Mouse (Mus musculus) limb, embryonic 12.5 days (tissue): ENCODE measurements at regions not wholly inside any gene's neighbourhood (a gene's known extent, or its start where the extent isn't known, plus 50 kb on each side); places are given as distances from the start of the nearest gene placed in this dataset.

Source experiments
- ATAC-seq: fragments of 200-750 bp; cut with Nextera tagmentation; 2 replicates; pipeline ENCODE4 v1.8.0; 2017; ENCODE audit warnings: low read depth, moderate TSS enrichment; ENCODE audit not compliant: insufficient number of reproducible peaks, insufficient read depth, low FRiP score, low TSS enrichment
- H3K27ac ChIP-seq: fragments of 300-500 bp; sonication (generic); 2 replicates; pipeline ENCODE4 v1.5.1; 2016; ENCODE audit warnings: mild to moderate bottlenecking, moderate library complexity
- H3K27me3 ChIP-seq: fragments of 300-500 bp; sonication (generic); 2 replicates; pipeline ENCODE4 v1.6.1; 2016; ENCODE audit warnings: mild to moderate bottlenecking, moderate library complexity
- H3K36me3 ChIP-seq: fragments of 300-500 bp; sonication (generic); 2 replicates; pipeline ENCODE4 v1.6.1; 2016; ENCODE audit warnings: mild to moderate bottlenecking, moderate library complexity
- H3K4me1 ChIP-seq: fragments of 300-500 bp; sonication (generic); replicated peaks from 2 replicates; pipeline ENCODE4 v1.6.1; 2016
- H3K4me2 ChIP-seq: fragments of 300-500 bp; sonication (generic); 2 replicates; pipeline ENCODE4 v1.6.1; 2016; ENCODE audit warnings: mild to moderate bottlenecking, moderate library complexity
- H3K4me3 ChIP-seq: fragments of 300-500 bp; sonication (generic); replicated peaks from 2 replicates; pipeline ENCODE4 v1.5.1; 2016; ENCODE audit warnings: mild to moderate bottlenecking
- H3K9ac ChIP-seq: fragments of 300-500 bp; sonication (generic); replicated peaks from 2 replicates; pipeline ENCODE4 v1.6.1; 2016; ENCODE audit warnings: mild to moderate bottlenecking, moderate library complexity
- H3K9me3 ChIP-seq: fragments of 300-500 bp; sonication (generic); 2 replicates; pipeline ENCODE4 v1.6.1; 2016; ENCODE audit warnings: mild to moderate bottlenecking, moderate library complexity
- WGBS: fragments of 180-500 bp; shearing (Covaris S2); methylation state at CpG from one replicate; pipeline ENCODE4 v1.1.7; 2016; 5-methylcytosine and 5-hydroxymethylcytosine counted together

DNA sequence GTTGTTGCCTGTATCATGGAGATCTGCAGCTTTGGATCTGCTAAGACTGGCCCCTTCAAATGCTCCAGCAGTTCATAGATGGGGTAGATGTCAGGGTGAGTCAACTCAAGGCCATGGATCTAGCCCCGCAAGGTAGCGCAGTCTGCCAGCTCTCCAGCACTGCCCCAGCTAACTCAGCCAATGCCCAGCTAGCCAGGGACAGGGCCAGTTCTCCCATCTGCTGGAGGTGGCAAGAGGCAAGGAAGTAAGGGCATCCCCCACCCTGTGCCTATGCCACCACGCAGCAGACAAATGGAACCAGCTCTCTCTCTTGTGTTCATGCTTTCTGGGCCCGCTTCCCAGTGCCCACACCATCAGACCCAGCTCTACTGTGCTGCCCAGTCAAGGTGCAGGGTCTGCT, 102.5 kb downstream of the Foxb1 start:
- H3K4me2 ChIP-seq = no peak overlapping the region
- no peak for ATAC-seq
- no peaks in the 10 kb centered on the region; the same call in 1 of the 2 replicates for H3K4me1 ChIP-seq
- H3K9me3 ChIP-seq = no peaks in the 10 kb centered on the region
- H3K27ac ChIP-seq = no peak overlapping the region
- H3K4me3 ChIP-seq = no peak overlapping the region
- peaks cover 5% of the 10 kb centered on the region for H3K27me3 ChIP-seq
- H3K9ac ChIP-seq = no peak overlapping the region
- H3K36me3 ChIP-seq = no peaks in the 10 kb centered on the region
- 91% methylated on average over 4 of the region's 4 CpGs for WGBS

DNA sequence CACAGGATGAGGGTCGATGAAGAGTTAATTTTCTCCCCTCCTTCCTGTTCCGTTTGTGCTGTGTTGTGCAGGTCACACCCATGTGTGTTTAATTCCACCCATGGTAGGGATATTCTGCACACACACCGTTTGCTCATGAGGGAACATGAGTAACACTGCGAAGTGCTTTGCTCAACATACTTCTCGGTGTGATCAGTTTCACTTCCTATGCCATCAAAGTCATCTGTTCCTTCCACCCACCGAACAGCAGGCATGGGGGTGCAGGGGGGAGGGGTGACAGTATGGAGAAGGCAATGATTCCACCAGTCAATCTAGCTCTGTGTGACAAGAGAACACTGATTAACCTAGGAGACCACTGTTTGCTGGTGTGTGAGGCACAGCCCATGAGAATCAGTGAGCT, 104.7 kb downstream of the Foxb1 start:
- no peak for ATAC-seq
- no peaks in the 10 kb centered on the region for H3K36me3 ChIP-seq
- no peak overlapping the region for H3K27ac ChIP-seq
- H3K27me3 ChIP-seq = no peaks in the 10 kb centered on the region
- no peak overlapping the region for H3K9ac ChIP-seq
- no peak overlapping the region for H3K4me3 ChIP-seq
- no peak overlapping the region for H3K4me2 ChIP-seq
- no peaks in the 10 kb centered on the region for H3K9me3 ChIP-seq
- WGBS = 70% methylated on average over 6 of the region's 6 CpGs
- no peaks in the 10 kb centered on the region; the same call in 1 of the 2 replicates for H3K4me1 ChIP-seq

DNA sequence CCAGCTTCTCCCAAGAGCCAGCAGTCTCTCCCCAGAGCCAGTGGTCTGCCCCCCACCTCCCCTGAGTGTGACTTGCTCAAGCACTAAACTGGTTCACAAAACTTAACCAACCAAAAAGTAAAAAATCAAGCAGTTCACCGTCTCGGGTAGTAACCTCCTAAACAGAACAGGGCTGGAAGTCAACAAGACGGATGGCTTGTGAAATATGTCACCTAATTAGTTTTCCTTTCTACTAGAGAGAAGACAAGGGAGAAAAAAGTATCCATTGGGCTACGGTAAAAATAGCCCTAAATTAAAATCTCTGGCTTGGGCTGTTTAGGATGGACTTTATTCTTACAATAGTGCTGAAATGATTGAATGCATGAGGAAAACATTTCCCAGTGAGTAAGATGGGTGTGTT, 108.6 kb downstream of the Foxb1 start:
- H3K4me3 ChIP-seq = no peak overlapping the region
- no peak overlapping the region for H3K9ac ChIP-seq
- no peak overlapping the region for H3K27ac ChIP-seq
- H3K4me2 ChIP-seq = peak overlapping the region; percentile 7; the same call in 1 of the 2 replicates
- H3K4me1 ChIP-seq = no peaks in the 10 kb centered on the region
- H3K9me3 ChIP-seq = no peaks in the 10 kb centered on the region
- ATAC-seq = no peak
- H3K27me3 ChIP-seq = no peaks in the 10 kb centered on the region
- WGBS = 26% methylated on average over 4 of the region's 4 CpGs
- H3K36me3 ChIP-seq = no peaks in the 10 kb centered on the region

DNA sequence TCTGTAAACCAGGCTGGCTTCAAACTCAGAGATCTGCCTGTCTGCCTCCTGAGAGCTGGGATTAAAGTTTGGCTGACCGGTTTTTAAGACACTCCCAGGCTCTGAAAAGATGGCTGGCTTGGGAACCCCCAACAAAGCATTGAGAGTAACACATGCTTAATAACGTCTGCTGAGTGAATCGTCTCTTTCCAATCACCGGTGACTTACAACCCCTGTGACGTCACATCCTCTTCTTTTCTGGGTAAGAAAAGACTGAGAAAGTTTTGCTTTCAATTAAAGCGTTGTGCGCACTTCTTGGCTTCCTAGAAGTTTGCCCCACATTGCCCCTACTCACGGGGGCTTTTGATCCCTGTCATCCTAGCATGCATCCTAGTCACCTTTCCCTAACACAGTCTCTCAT, 109.1 kb downstream of the Foxb1 start:
- Histone ChIP-seq H3K4me1 (no peaks in the 10 kb centered on the region), H3K9ac (no peak overlapping the region), H3K4me3 (no peak overlapping the region), H3K36me3 (no peaks in the 10 kb centered on the region), H3K9me3 (no peaks in the 10 kb centered on the region), H3K4me2 (peak overlapping the region; percentile 7; the same call in 1 of the 2 replicates), H3K27ac (no peak overlapping the region), H3K27me3 (no peaks in the 10 kb centered on the region)
- ATAC-seq = no peak
- 38% methylated on average over 8 of the region's 8 CpGs for WGBS

DNA sequence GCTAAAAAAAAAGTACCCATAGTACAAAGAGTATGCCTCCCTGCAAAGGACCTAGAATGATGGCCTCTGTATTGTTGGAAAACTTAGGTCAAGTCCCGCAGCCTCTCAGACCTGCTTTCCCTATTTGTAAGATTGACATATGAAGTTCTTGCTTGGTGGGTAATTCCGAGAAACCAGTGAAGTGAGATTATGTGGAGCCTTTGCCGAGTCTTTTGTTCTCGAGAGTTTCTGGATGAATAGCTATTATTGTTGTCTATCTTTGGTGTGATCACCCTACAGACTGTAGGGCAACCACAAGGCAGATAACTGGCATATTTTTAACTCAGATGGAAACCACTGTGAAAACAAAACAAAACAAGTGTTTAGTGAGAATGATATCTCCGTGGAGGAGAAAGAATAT, 118.1 kb downstream of the Foxb1 start:
- no peak overlapping the region for H3K4me2 ChIP-seq
- no peaks in the 10 kb centered on the region for H3K4me1 ChIP-seq
- no peak overlapping the region for H3K4me3 ChIP-seq
- H3K27ac ChIP-seq = no peak overlapping the region
- no peaks in the 10 kb centered on the region for H3K27me3 ChIP-seq
- no peak overlapping the region for H3K9ac ChIP-seq
- H3K36me3 ChIP-seq = no peaks in the 10 kb centered on the region
- no peaks in the 10 kb centered on the region for H3K9me3 ChIP-seq
- ATAC-seq = no peak
- 89% methylated on average over 5 of the region's 5 CpGs for WGBS

DNA sequence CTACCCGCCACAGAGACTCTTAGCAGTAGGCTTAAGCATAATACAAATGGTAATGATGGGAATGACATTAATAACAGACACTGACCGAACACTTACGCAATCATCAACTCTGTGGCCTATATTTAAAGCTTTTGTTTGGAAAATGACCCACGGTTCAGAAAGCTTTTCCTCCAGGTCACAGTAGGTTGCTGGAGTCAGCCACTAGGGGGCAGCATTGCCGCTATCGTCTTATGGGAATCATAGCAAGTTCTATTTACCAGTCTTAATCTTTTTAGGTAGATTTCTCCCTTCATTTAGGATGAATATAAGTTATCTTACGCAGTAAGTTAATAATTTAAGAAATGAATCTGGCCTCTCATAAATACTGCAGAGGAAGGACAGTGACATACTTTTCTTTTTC, 137.4 kb downstream of the Foxb1 start:
- no peak overlapping the region for H3K4me3 ChIP-seq
- ATAC-seq = no peak
- H3K9ac ChIP-seq = no peak overlapping the region
- no peak overlapping the region for H3K27ac ChIP-seq
- no peaks in the 10 kb centered on the region for H3K27me3 ChIP-seq
- WGBS = 25% methylated on average over 7 of the region's 7 CpGs
- no peaks in the 10 kb centered on the region for H3K36me3 ChIP-seq
- no peaks in the 10 kb centered on the region for H3K4me1 ChIP-seq
- H3K9me3 ChIP-seq = no peaks in the 10 kb centered on the region
- no peak overlapping the region for H3K4me2 ChIP-seq

DNA sequence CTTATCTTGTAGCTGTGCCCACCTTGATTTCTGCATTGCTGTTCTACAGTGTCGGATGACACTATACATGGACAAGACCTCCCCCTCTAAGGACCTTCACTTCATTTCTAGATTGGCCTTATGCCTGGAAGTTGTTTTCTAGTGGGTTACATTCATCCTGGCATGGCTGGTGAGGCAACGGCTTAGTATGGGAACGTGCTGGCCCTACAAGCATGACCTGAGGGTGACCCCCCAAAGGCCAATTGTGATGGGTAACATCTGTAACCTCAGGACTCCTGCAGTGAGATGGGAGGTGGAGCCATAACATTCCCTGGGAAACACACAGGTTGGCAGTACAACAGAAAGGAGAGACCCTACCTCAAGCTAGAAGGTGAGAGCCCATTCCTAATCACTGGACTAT, 139.7 kb downstream of the Foxb1 start:
- no peak overlapping the region for H3K27ac ChIP-seq
- ATAC-seq = no peak

DNA sequence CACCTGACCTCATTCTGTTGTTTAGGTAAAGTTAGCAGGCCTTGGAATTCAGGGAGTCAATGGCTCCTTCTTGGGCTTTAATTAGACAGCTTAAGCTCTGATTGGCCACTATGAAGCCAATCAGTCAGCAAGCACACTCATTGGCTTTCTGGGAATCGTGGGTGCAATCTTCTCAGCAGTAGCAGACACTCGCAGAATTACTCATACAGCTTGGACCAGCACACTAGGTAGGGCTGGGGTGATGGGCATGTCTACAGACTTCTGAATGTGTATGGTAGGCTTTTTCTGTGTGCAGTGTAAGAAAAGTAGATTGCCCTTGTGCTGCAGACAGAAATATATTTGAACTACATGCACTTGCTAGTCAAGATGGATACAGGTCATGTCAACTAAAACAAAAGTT, 143.4 kb downstream of the Foxb1 start:
- ATAC-seq = no peak
- H3K4me2 ChIP-seq = no peak overlapping the region
- H3K4me1 ChIP-seq = no peaks in the 10 kb centered on the region
- no peak overlapping the region for H3K27ac ChIP-seq
- no peaks in the 10 kb centered on the region for H3K9me3 ChIP-seq
- no peak overlapping the region for H3K4me3 ChIP-seq
- no peak overlapping the region for H3K9ac ChIP-seq
- 83% methylated on average over 2 of the region's 2 CpGs for WGBS
- H3K27me3 ChIP-seq = no peaks in the 10 kb centered on the region
- H3K36me3 ChIP-seq = no peaks in the 10 kb centered on the region

More for the DNA sequence above, 139.7 kb downstream of the Foxb1 start:
- Histone ChIP-seq H3K4me3 (no peak overlapping the region), H3K27me3 (no peaks in the 10 kb centered on the region), H3K36me3 (no peaks in the 10 kb centered on the region), H3K4me2 (no peak overlapping the region), H3K9me3 (no peaks in the 10 kb centered on the region), H3K9ac (no peak overlapping the region), H3K4me1 (no peaks in the 10 kb centered on the region)
- 57% methylated on average over 3 of the region's 3 CpGs for WGBS

DNA sequence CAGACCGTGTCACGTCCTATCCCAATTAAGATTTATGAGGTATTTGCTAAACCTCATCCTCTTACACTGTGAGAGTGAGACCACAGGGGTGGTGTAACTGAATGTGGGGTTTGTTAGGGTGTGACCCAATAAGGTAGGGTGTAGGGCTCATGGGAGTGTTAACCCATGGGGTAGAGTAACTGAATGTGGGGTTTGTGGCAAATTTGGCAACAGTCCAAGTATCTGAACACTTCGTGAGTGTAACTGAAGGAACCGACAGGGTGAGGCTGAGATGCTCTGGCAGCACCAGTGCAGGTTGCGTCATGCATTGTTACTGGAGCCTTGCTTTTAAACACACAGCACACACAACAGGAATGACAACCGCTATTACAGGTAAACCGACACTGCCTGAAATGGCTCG, 144.1 kb downstream of the Anxa2 start:
- Histone ChIP-seq H3K9me3 (no peaks in the 10 kb centered on the region), H3K4me2 (no peak overlapping the region), H3K27ac (no peak overlapping the region), H3K9ac (no peak overlapping the region), H3K4me1 (no peaks in the 10 kb centered on the region), H3K27me3 (no peaks in the 10 kb centered on the region), H3K36me3 (no peaks in the 10 kb centered on the region), H3K4me3 (no peak overlapping the region)
- WGBS = 63% methylated on average over 8 of the region's 8 CpGs
- no peak for ATAC-seq

DNA sequence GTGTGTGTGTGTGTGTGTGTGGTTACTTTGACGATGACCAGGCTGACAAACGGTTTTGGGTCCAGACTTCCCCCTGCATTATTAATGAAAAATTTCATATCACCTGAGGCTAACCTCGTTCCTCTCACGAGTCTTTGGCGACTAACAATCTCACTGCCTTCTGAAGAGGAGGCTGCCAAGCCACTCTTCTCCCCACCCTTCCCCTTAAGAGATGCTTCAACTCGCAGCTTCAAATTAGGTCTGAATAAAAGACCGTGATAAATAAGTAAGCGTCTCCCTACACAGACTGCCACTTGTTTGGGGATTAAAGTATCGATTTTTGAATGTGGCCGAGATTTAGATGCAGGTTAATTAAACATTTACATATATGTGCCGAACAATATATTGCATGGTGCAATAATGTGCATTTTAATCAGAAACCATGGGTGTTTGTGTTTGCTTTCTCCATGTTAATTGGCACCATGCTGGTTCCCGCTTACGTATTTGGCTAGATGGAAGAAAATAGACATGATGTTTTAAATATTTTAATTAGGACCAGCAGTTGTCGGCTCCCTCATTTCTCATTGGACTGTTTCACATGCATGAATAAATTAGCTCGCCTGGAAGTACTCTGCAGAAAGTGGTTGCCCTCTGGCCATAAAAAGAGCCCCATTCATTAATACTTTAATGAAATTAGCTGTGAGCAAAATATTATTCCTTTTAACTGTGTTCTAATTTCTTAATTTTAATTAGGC, 139.1 kb downstream of the Anxa2 start:
- no peak for ATAC-seq
- no peaks in the 10 kb centered on the region for H3K9me3 ChIP-seq
- no peak overlapping the region for H3K4me2 ChIP-seq
- no peaks in the 10 kb centered on the region for H3K36me3 ChIP-seq
- H3K27ac ChIP-seq = no peak overlapping the region
- no peaks in the 10 kb centered on the region for H3K4me1 ChIP-seq
- WGBS = 62% methylated on average over 14 of the region's 15 CpGs
- H3K9ac ChIP-seq = no peak overlapping the region
- no peak overlapping the region for H3K4me3 ChIP-seq
- 0 out of 2 replicates have a peak, but pooled peaks cover 5% of the 10 kb centered on the region for H3K27me3 ChIP-seq

DNA sequence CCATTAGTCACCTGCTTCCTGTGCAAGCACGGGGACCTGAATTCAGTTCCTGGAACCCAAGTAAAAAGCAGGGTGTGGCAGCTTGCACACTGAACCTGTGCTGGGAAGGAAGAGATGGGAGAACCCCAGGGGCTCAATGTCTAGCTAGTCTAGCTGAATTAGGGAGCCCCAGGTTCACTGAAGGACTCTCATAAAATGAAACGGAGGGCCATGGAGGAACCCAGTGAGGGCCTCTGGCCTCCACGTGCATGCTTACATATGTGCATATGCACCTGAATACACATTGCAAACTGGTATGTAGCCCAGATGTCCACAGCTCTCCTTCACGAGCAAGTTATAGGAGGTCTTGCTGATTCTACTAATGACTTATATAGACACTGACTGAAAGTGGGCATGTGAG, 135.4 kb downstream of the Anxa2 start:
- Histone ChIP-seq H3K27ac (no peak overlapping the region), H3K27me3 (0 out of 2 replicates have a peak, but pooled peaks cover 5% of the 10 kb centered on the region), H3K36me3 (no peaks in the 10 kb centered on the region), H3K9ac (no peak overlapping the region), H3K4me3 (no peak overlapping the region), H3K9me3 (no peaks in the 10 kb centered on the region), H3K4me2 (no peak overlapping the region), H3K4me1 (no peaks in the 10 kb centered on the region)
- no peak for ATAC-seq
- 80% methylated on average over 4 of the region's 4 CpGs for WGBS

DNA sequence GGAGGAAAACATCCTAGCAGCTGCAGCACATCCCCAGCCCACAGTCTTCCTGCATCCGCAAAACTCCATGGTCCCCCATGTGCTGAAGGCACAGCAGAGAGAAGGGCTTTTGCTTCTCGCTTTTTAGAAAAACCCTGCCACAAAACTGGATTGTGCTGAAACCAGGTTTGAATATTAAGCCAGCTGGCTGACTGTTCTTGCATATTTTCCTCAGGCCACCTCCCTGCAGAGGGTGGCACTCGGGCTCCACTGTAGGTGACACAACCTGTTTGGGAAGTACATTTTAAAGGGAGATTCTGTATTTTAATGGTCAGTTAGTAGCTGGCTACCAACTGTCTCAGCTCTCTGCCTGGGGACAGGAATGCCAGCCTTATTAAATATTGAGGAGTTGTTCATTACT, 133.7 kb downstream of the Anxa2 start:
- Histone ChIP-seq H3K9ac (no peak overlapping the region), H3K27me3 (0 out of 2 replicates have a peak, but pooled peaks cover 5% of the 10 kb centered on the region), H3K4me3 (no peak overlapping the region), H3K4me2 (no peak overlapping the region), H3K4me1 (no peaks in the 10 kb centered on the region), H3K27ac (no peak overlapping the region), H3K36me3 (no peaks in the 10 kb centered on the region), H3K9me3 (no peaks in the 10 kb centered on the region)
- WGBS = 76% methylated on average over 3 of the region's 3 CpGs
- no peak for ATAC-seq
